Mouse (Mus musculus) heart, postnatal 0 days (tissue): ENCODE results near the gene Olfr1239. TPM values are rescaled to one million over a fixed set of nuclear protein-coding genes. Genes with fewer than 3 reads are reported as not detected.

Experiments used
- ATAC-seq: fragments of 200-750 bp; cut with Nextera tagmentation; 2 replicates; pipeline ENCODE4 v1.8.0; 2017; ENCODE audit warnings: low read depth, moderate number of reproducible peaks, moderate library complexity; ENCODE audit not compliant: insufficient read depth
- DNase-seq: peaks from one replicate; pipeline ENCODE4 v3.0.0-alpha.2; 2016; ENCODE audit warnings: low spot score
- H3K27ac ChIP-seq: fragments of 300-500 bp; sonication (generic); 2 replicates; pipeline ENCODE4 v1.5.1; 2014; ENCODE audit warnings: low read depth, mild to moderate bottlenecking
- H3K27me3 ChIP-seq: fragments of 300-500 bp; sonication (generic); 2 replicates; pipeline ENCODE4 v1.6.1; 2014; ENCODE audit warnings: low read length, mixed read lengths; ENCODE audit not compliant: control insufficient read depth, insufficient read depth
- H3K36me3 ChIP-seq: fragments of 300-500 bp; sonication (generic); replicated peaks from 2 replicates; pipeline ENCODE4 v1.6.1; 2014; ENCODE audit warnings: low read length, mixed read lengths; ENCODE audit not compliant: control insufficient read depth, insufficient read depth
- H3K4me1 ChIP-seq: fragments of 300-500 bp; sonication (generic); 2 replicates; pipeline ENCODE4 v1.6.1; 2014; ENCODE audit warnings: antibody characterized with exemption; ENCODE audit not compliant: control insufficient read depth, insufficient read depth
- H3K4me2 ChIP-seq: fragments of 300-500 bp; sonication (generic); 2 replicates; pipeline ENCODE4 v1.6.1; 2014; ENCODE audit warnings: low read depth, mild to moderate bottlenecking, low read length, moderate library complexity
- H3K4me3 ChIP-seq: fragments of 300-500 bp; sonication (generic); 2 replicates; pipeline ENCODE4 v1.5.1; 2014; ENCODE audit warnings: low read depth, low read length
- H3K9ac ChIP-seq: fragments of 300-500 bp; sonication (generic); replicated peaks from 2 replicates; pipeline ENCODE4 v1.6.1; 2014; ENCODE audit warnings: low read depth, low read length, mixed read lengths
- H3K9me3 ChIP-seq: fragments of 300-500 bp; sonication (generic); replicated peaks from 2 replicates; pipeline ENCODE4 v1.6.1; 2016; ENCODE audit warnings: low read length; ENCODE audit not compliant: control insufficient read depth
- CTCF ChIP-seq: IDR thresholded peaks from 2 replicates; pipeline ENCODE4 v1.5.1; 2016; ENCODE audit warnings: antibody characterized with exemption, control low read depth, low read depth
- EP300 ChIP-seq: IDR thresholded peaks from 2 replicates; pipeline ENCODE4 v1.6.1; 2016; ENCODE audit warnings: antibody characterized with exemption, low read depth
- WGBS: fragments of 180-500 bp; shearing (Covaris S2); extraction: QIAGEN DNeasy Blood & Tissue Kit; methylation state at CpG from one replicate; pipeline ENCODE4 v1.1.7; 2014; 5-methylcytosine and 5-hydroxymethylcytosine counted together
- polyA plus RNA-seq: library from polyadenylated mRNA; unstranded; fragments of >200 nt; fragmentation: Nextera tagmentation; extraction: Ambion mirVana; gene quantifications from 2 replicates; pipeline ENCODE4 v1.2.1, GENCODE M21; 2015
- total RNA-seq: library from RNA; depleted of rRNA; stranded (reverse); fragments of >200 nt; gene quantifications from 2 replicates; pipeline ENCODE4 v1.2.3, GENCODE M21; 2014; ENCODE audit warnings: low replicate concordance; rRNA removed

Olfr1239 gene
- total RNA-seq (not detected in 2 replicates), polyA plus RNA-seq (not detected in 2 replicates)

DNA sequence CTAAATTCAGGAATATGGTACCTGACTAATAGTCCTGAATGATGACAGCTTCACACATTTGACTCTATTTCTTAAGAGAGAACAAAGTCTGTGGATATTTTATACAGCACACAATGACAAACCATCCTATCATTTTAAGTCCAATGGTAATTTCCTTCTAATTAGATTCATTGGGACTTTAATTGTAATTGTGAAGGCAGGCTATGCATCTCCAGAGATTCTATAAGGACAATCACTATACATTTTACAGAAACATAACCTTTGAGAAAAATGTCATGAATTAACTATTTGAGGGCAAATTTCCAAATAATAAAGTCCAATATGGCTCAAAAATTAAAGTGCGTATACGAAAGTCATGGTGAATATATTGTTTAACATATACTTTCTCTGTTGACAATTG is at the start of gene Olfr1239:
TSS of gene Olfr1239 (minus strand) at position 101 of the 400 bp plus-strand sequence.
- TF ChIP-seq EP300: no peak
- no peak for TF ChIP-seq CTCF
- no peak for DNase-seq
- H3K4me2 ChIP-seq: no peak within 1 kb of the TSS
- no peaks in the 10 kb centered on the region for H3K4me1 ChIP-seq
- WGBS: 83% methylated on average over 2 of the region's 2 CpGs
- H3K4me3 ChIP-seq: no peak within 1 kb of the TSS
- H3K9me3 ChIP-seq: no peaks in the 10 kb centered on the region
- ATAC-seq: no peak
- no peak within 1 kb of the TSS for H3K27ac ChIP-seq
- H3K36me3 ChIP-seq: no peaks in the 10 kb centered on the region
- H3K27me3 ChIP-seq: no peaks in the 10 kb centered on the region
- H3K9ac ChIP-seq: no peak within 1 kb of the TSS

- TF ChIP-seq CTCF (no peak), EP300 (no peak)
- Histone ChIP-seq H3K9ac (no peak within 1 kb of the TSS), H3K4me3 (no peak within 1 kb of the TSS), H3K27me3 (no peaks in the 10 kb centered on the region), H3K4me2 (no peak within 1 kb of the TSS), H3K27ac (no peak within 1 kb of the TSS), H3K36me3 (no peaks in the 10 kb centered on the region), H3K4me1 (no peaks in the 10 kb centered on the region), H3K9me3 (no peaks in the 10 kb centered on the region)
- DNase-seq (no peak), ATAC-seq (no peak)
- 61% methylated on average over 3 of the region's 3 CpGs for WGBS
Observed at GRCm38 (mm10) chr2:89442900-89443299, 22.7 kb upstream of the Olfr1239 start, which contains the start of gene Olfr1240. Olfr1240 (minus strand) TSS chr2:89443000.

DNA sequence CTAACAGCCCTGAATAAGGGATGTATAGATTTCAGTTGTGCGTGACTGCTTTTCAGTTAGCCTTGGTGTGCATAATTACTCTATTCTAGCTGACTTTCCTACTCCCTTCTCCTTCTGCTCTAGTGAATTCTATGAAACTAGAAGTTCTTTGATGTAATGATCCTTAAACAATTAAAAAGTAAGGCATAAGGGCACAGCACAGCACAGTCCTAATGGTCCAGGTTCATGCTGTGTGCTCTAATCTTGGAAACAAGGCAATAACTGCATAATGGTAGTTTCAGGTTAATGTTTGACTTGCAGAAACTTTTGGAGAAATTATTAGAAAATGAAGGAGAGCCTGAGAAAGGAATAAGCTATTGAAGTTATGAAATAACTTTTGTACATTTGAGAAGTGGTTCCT is 5.7 kb downstream of the Olfr1239 start:
- ATAC-seq (no peak), DNase-seq (no peak)
- H3K4me2 ChIP-seq: no peak overlapping the region
- H3K27ac ChIP-seq: no peak overlapping the region
- no peak overlapping the region for H3K4me3 ChIP-seq
- H3K9me3 ChIP-seq: no peaks in the 10 kb centered on the region
- WGBS: 91% methylated on average over 1 of the region's 1 CpGs
- H3K9ac ChIP-seq: no peak overlapping the region
- TF ChIP-seq EP300 (no peak), CTCF (no peak)
- no peaks in the 10 kb centered on the region for H3K4me1 ChIP-seq
- no peaks in the 10 kb centered on the region for H3K27me3 ChIP-seq
- H3K36me3 ChIP-seq: no peaks in the 10 kb centered on the region

DNA sequence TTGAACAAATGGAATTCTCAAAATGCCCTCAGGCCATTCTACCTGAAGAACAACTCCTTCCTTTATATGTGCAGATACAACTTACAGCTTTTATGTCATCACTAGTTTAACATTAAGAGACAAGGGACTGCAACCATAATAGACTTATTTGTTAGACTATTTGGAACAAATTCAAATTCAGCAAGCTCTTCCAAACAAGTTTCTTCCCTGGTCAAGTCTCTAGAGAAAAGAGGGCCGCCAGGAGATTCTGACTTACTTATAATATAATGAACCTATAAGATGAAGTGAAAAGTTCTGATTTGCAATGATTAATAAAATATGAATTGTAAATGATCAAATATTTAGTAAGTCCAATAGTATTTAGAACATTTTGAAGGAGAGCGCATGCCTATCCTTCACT is 10.6 kb downstream of the Olfr1239 start, which contains the start of gene Olfr1238:
TSS of gene Olfr1238 (minus strand) at position 101 of the 400 bp plus-strand sequence.
- Histone ChIP-seq H3K9ac (no peak within 1 kb of the TSS), H3K27ac (no peak within 1 kb of the TSS), H3K27me3 (no peaks in the 10 kb centered on the region), H3K4me3 (no peak within 1 kb of the TSS), H3K4me2 (no peak within 1 kb of the TSS), H3K36me3 (no peaks in the 10 kb centered on the region), H3K4me1 (no peaks in the 10 kb centered on the region), H3K9me3 (no peaks in the 10 kb centered on the region)
- TF ChIP-seq EP300 (no peak), CTCF (no peak)
- ATAC-seq (no peak), DNase-seq (no peak)
- WGBS: 80% methylated on average over 2 of the region's 2 CpGs

- Histone ChIP-seq H3K27ac (no peak overlapping the region), H3K36me3 (no peaks in the 10 kb centered on the region), H3K4me3 (no peak overlapping the region), H3K9ac (no peak overlapping the region), H3K4me2 (no peak overlapping the region), H3K27me3 (no peaks in the 10 kb centered on the region), H3K4me1 (no peaks in the 10 kb centered on the region), H3K9me3 (no peaks in the 10 kb centered on the region)
- DNase-seq: no peak
- ATAC-seq: no peak
- 64% methylated on average over 1 of the region's 1 CpGs for whole genome bisulfite sequencing
- TF ChIP-seq EP300: no peak
- no peak for TF ChIP-seq CTCF
Observed at GRCm38 (mm10) chr2:89400882-89401281, 19.3 kb downstream of the Olfr1239 start.

Other genes starting within 250 kb of the Olfr1239 start
- gene Olfr1225, start 245.7 kb downstream of the Olfr1239 start, total RNA-seq: not detected in 2 replicates
- not detected in 2 replicates for gene Olfr1225, start 245.7 kb downstream of the Olfr1239 start, polyA plus RNA-seq
- gene Olfr1226, start 220.4 kb downstream of the Olfr1239 start, total RNA-seq: not detected in 2 replicates
- gene Olfr1226, start 220.4 kb downstream of the Olfr1239 start, polyA plus RNA-seq: not detected in 2 replicates
- not detected in 2 replicates for gene Olfr1228, start 166.3 kb downstream of the Olfr1239 start, total RNA-seq
- gene Olfr1228, start 166.3 kb downstream of the Olfr1239 start, polyA plus RNA-seq: not detected in 2 replicates
- not detected in 2 replicates for gene Olfr1229, start 132.4 kb downstream of the Olfr1239 start, total RNA-seq
- not detected in 2 replicates for gene Olfr1229, start 132.4 kb downstream of the Olfr1239 start, polyA plus RNA-seq
- not detected in 2 replicates for gene Olfr1230, start 123.1 kb downstream of the Olfr1239 start, total RNA-seq
- not detected in 2 replicates for gene Olfr1230, start 123.1 kb downstream of the Olfr1239 start, polyA plus RNA-seq
- gene Olfr1231, start 113.3 kb downstream of the Olfr1239 start, total RNA-seq: not detected in 2 replicates
- gene Olfr1231, start 113.3 kb downstream of the Olfr1239 start, polyA plus RNA-seq: not detected in 2 replicates
- gene Olfr1232, start 90.7 kb downstream of the Olfr1239 start, total RNA-seq: not detected in 2 replicates
- gene Olfr1232, start 90.7 kb downstream of the Olfr1239 start, polyA plus RNA-seq: not detected in 2 replicates
- gene Olfr1233, start 78.0 kb downstream of the Olfr1239 start, total RNA-seq: not detected in 2 replicates
- not detected in 2 replicates for gene Olfr1233, start 78.0 kb downstream of the Olfr1239 start, polyA plus RNA-seq
- not detected in 2 replicates for gene Olfr1234, start 55.5 kb downstream of the Olfr1239 start, total RNA-seq
- gene Olfr1234, start 55.5 kb downstream of the Olfr1239 start, polyA plus RNA-seq: not detected in 2 replicates
- gene Olfr1238, start 10.7 kb downstream of the Olfr1239 start, total RNA-seq: not detected in 2 replicates
- gene Olfr1238, start 10.7 kb downstream of the Olfr1239 start, polyA plus RNA-seq: not detected in 2 replicates
- gene Olfr1240, start 22.6 kb upstream of the Olfr1239 start, total RNA-seq: not detected in 2 replicates
- gene Olfr1240, start 22.6 kb upstream of the Olfr1239 start, polyA plus RNA-seq: not detected in 2 replicates
- gene Olfr1241, start 66.7 kb upstream of the Olfr1239 start, total RNA-seq: not detected in 2 replicates
- gene Olfr1241, start 66.7 kb upstream of the Olfr1239 start, polyA plus RNA-seq: not detected in 2 replicates
- not detected in 2 replicates for gene Olfr1242, start 77.9 kb upstream of the Olfr1239 start, total RNA-seq
- not detected in 2 replicates for gene Olfr1242, start 77.9 kb upstream of the Olfr1239 start, polyA plus RNA-seq
- gene Olfr1243, start 111.1 kb upstream of the Olfr1239 start, total RNA-seq: not detected in 2 replicates
- gene Olfr1243, start 111.1 kb upstream of the Olfr1239 start, polyA plus RNA-seq: not detected in 2 replicates
- gene Olfr1245, start 158.0 kb upstream of the Olfr1239 start, total RNA-seq: not detected in 2 replicates
- not detected in 2 replicates for gene Olfr1245, start 158.0 kb upstream of the Olfr1239 start, polyA plus RNA-seq
- gene Olfr1246, start 172.8 kb upstream of the Olfr1239 start, total RNA-seq: not detected in 2 replicates
- not detected in 2 replicates for gene Olfr1246, start 172.8 kb upstream of the Olfr1239 start, polyA plus RNA-seq
- gene Olfr1247, start 193.7 kb upstream of the Olfr1239 start, total RNA-seq: not detected in 2 replicates
- not detected in 2 replicates for gene Olfr1247, start 193.7 kb upstream of the Olfr1239 start, polyA plus RNA-seq
- not detected in 2 replicates for gene Olfr1248, start 197.8 kb upstream of the Olfr1239 start, total RNA-seq
- gene Olfr1248, start 197.8 kb upstream of the Olfr1239 start, polyA plus RNA-seq: not detected in 2 replicates
- gene Olfr1249, start 214.6 kb upstream of the Olfr1239 start, total RNA-seq: not detected in 2 replicates
- not detected in 2 replicates for gene Olfr1249, start 214.6 kb upstream of the Olfr1239 start, polyA plus RNA-seq
- not detected in 2 replicates for gene Olfr1250, start 241.1 kb upstream of the Olfr1239 start, total RNA-seq
- not detected in 2 replicates for gene Olfr1250, start 241.1 kb upstream of the Olfr1239 start, polyA plus RNA-seq